Mouse (Mus musculus): ENCODE results near the gene Vmn1r196.

DNA sequence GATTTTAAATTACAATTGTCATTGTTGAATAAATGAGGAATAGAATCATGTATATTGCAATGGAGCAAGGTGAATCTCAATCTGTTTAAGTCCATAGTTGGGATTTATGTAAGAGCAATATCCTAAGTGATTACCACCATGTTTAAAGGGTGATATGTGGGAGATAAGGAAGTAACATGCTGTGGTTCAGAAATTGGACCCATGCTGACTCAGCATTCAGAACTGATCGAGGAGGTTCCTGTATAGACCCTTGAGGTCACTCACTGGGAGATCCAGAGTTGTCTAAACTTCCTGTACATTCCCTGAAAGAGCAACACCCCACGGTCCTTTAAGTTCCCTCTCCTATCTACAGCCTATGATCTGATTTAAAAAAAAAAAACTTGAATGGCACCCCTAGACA is 43.5 kb downstream of the Vmn1r196 start:
- TF ChIP-seq CTCF (IDR thresholded peaks at IDR 0.05; ENCODE audit: extremely low read depth, insufficient read depth, insufficient read length, insufficient replicate concordance) (no peak), POLR2A (IDR thresholded peaks at IDR 0.05; ENCODE audit: low read depth, low read length) (no peak)

Measured in spleen, adult 2 months (tissue).